Mouse (Mus musculus) myocyte (in vitro differentiated cells): ENCODE data around the gene Dnah14. TPM values are rescaled to one million over a fixed set of nuclear protein-coding genes. Genes with fewer than 3 reads are reported as not detected.

Experiments
- H3K27me3 ChIP-seq: one replicate; pipeline ENCODE4 v1.6.1; 2011; ENCODE audit not compliant: control insufficient read depth, insufficient read depth, insufficient read length
- H3K36me3 ChIP-seq: one replicate; pipeline ENCODE4 v1.6.1; 2011; ENCODE audit not compliant: control insufficient read depth, insufficient read depth
- H3K4me2 ChIP-seq: one replicate; pipeline ENCODE4 v1.6.1; 2011; ENCODE audit warnings: low read depth, control low read depth
- H3K4me3 ChIP-seq: one replicate; pipeline ENCODE4 v1.5.1; 2011; ENCODE audit warnings: mild to moderate bottlenecking, control low read depth, moderate library complexity
- H3K79me2 ChIP-seq: one replicate; pipeline ENCODE4 v1.6.1; 2011; ENCODE audit not compliant: control insufficient read depth, insufficient read depth
- H3ac ChIP-seq: one replicate; pipeline ENCODE4 v1.6.1; 2011; ENCODE audit not compliant: control insufficient read depth, insufficient read length
- CEBPB ChIP-seq: IDR thresholded peaks from 2 replicates; pipeline ENCODE4 v1.6.1; 2011; ENCODE audit warnings: mild to moderate bottlenecking, moderate library complexity; ENCODE audit not compliant: poor library complexity, insufficient read depth, severe bottlenecking
- E2F4 ChIP-seq: IDR thresholded peaks from one replicate; pipeline ENCODE4 v1.6.1; 2011; ENCODE audit warnings: mild to moderate bottlenecking, control low read depth, moderate library complexity; ENCODE audit not compliant: insufficient read depth
- MAX ChIP-seq: IDR thresholded peaks from one replicate; pipeline ENCODE4 v1.6.1; 2011; ENCODE audit warnings: low read depth, mild to moderate bottlenecking, control low read depth
- MYOD1 ChIP-seq, 3 experiments: IDR thresholded peaks; one replicate each; pipeline ENCODE4 v1.6.1; 2011; ENCODE audit warnings: control low read depth in 2 of 3, low read depth in 2 of 3, mild to moderate bottlenecking in 2 of 3, moderate library complexity in 1 of 3; ENCODE audit not compliant: insufficient read length in 2 of 3, control insufficient read depth in 1 of 3
- MYOG ChIP-seq, 3 experiments: IDR thresholded peaks; one replicate each; pipeline ENCODE4 v1.6.1; 2011; ENCODE audit warnings: control low read depth in 2 of 3, low read depth in 2 of 3, mild to moderate bottlenecking in 2 of 3; ENCODE audit not compliant: insufficient read length in 2 of 3, control insufficient read depth in 1 of 3, insufficient read depth in 1 of 3
- POLR2A ChIP-seq: IDR thresholded peaks from one replicate; pipeline ENCODE4 v1.6.1; 2011; ENCODE audit warnings: low read depth, mild to moderate bottlenecking, control low read depth, moderate library complexity; ENCODE audit not compliant: insufficient read length
- POLR2AphosphoS2 ChIP-seq: IDR thresholded peaks from one replicate; pipeline ENCODE4 v1.6.1; 2011; ENCODE audit warnings: low read depth, control low read depth; ENCODE audit not compliant: insufficient read length
- REST ChIP-seq: IDR thresholded peaks from one replicate; pipeline ENCODE4 v1.6.1; 2011; ENCODE audit warnings: mild to moderate bottlenecking, control low read depth, moderate library complexity; ENCODE audit not compliant: insufficient read depth, insufficient read length
- SRF ChIP-seq: IDR thresholded peaks from one replicate; pipeline ENCODE4 v1.6.1; 2011; ENCODE audit warnings: low read depth; ENCODE audit not compliant: control insufficient read depth, insufficient read length
- TCF12 ChIP-seq: IDR thresholded peaks from one replicate; pipeline ENCODE4 v1.6.1; 2011; ENCODE audit warnings: mild to moderate bottlenecking, control low read depth; ENCODE audit not compliant: poor library complexity, insufficient read depth, severe bottlenecking
- TCF3 ChIP-seq: IDR thresholded peaks from one replicate; pipeline ENCODE4 v1.6.1; 2011; ENCODE audit warnings: low read depth, control low read depth; ENCODE audit not compliant: insufficient read length
- USF1 ChIP-seq: IDR thresholded peaks from one replicate; pipeline ENCODE4 v1.6.1; 2011; ENCODE audit warnings: low read depth, mild to moderate bottlenecking, control low read depth, moderate library complexity
- polyA plus RNA-seq: library from polyadenylated mRNA; unstranded; fragments of >200 nt; fragmentation: generic; extraction: Trizol; gene quantifications from one replicate; pipeline ENCODE4 v1.2.1, GENCODE M21; 2012; ENCODE audit warnings: missing spikeins

The Dnah14 gene
- polyA plus RNA-seq, 1 experiment, result 0.29 TPM

GRCm38 (mm10) chr1:181624876-181625275, 48.5 kb downstream of the Dnah14 start:
- Histone ChIP-seq H3ac (no peak overlapping the region), H3K27me3 (no peaks in the 10 kb centered on the region), H3K36me3 (no peaks in the 10 kb centered on the region), H3K4me3 (no peak overlapping the region), H3K4me2 (no peak overlapping the region), H3K79me2 (no peaks in the 10 kb centered on the region)
- no peak for TF ChIP-seq USF1
- no peak for TF ChIP-seq REST
- TF ChIP-seq POLR2A, result no peak
- TF ChIP-seq E2F4, result no peak
- TF ChIP-seq MAX, result no peak
- no peak for TF ChIP-seq CEBPB

DNA sequence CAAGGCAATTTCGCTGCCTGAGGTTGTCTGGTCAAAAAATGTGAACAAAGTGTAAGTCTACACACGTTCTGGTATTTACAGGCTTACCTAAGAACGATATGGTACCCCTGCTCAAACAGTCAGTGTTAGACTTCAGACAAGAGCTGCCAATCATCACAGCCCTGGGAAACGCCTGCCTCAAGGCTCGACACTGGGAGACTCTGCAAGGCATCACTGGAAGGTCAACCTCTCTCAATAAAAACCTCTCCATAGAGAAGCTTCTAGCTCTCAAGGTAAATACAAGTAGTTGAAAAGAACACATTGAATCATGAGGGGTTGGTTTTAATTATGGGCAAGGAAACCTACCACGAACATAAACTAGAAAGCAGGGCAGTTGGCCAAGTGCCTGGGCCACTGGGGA, 51.9 kb downstream of the Dnah14 start:
- H3ac ChIP-seq, result no peak overlapping the region
- H3K36me3 ChIP-seq, result no peaks in the 10 kb centered on the region
- H3K4me2 ChIP-seq, result no peak overlapping the region
- H3K4me3 ChIP-seq, result no peak overlapping the region
- H3K27me3 ChIP-seq, result no peaks in the 10 kb centered on the region
- no peaks in the 10 kb centered on the region for H3K79me2 ChIP-seq
- TF ChIP-seq TCF12 (no peak), POLR2AphosphoS2 (no peak), USF1 (no peak), POLR2A (no peak), SRF (no peak), MAX (no peak), CEBPB (no peak), TCF3 (no peak)

DNA sequence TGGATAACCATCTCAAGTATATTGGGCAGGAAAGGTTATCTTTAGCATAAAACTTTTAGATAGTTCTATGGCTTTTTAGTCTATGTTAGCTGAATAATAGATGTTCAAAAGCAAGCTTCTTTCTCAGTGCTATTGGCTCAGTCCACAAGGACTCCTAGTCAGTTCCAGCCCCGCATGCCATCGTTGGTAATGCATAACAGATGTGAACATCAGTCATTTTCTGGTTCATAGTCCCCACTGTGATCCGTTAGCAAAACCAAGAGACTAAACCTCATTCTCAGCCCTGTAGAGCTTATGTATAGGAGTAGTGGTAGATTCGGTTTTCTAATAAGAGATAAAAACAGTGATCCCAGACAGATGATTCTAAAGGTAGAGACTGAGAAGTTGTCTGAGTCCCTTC, 55.0 kb downstream of the Dnah14 start:
- H3K4me2 ChIP-seq, result no peak overlapping the region
- no peaks in the 10 kb centered on the region for H3K36me3 ChIP-seq
- H3K27me3 ChIP-seq, result no peaks in the 10 kb centered on the region
- H3K4me3 ChIP-seq, result no peak overlapping the region
- TF ChIP-seq MAX (no peak), E2F4 (no peak), MYOG (IDR thresholded peaks at IDR 0.05; ENCODE audit: control insufficient read depth in 1 of 3, insufficient read depth in 1 of 3, insufficient read length in 2 of 3, low read depth in 2 of 3) (no peak), POLR2A (no peak), SRF (no peak), POLR2AphosphoS2 (no peak), USF1 (no peak), TCF12 (no peak), MYOD1 (IDR thresholded peaks at IDR 0.05; ENCODE audit: control insufficient read depth in 1 of 3, insufficient read length in 2 of 3, low read depth in 2 of 3) (no peak), REST (no peak), CEBPB (no peak), TCF3 (no peak)
- H3ac ChIP-seq, result no peak overlapping the region
- no peaks in the 10 kb centered on the region for H3K79me2 ChIP-seq

GRCm38 (mm10) chr1:181637997-181638713, 61.8 kb downstream of the Dnah14 start:
- Histone ChIP-seq H3K36me3 (no peaks in the 10 kb centered on the region), H3K79me2 (no peaks in the 10 kb centered on the region), H3K4me2 (no peak overlapping the region), H3K27me3 (no peaks in the 10 kb centered on the region), H3K4me3 (no peak overlapping the region), H3ac (no peak overlapping the region)
- no peak for TF ChIP-seq CEBPB

GRCm38 (mm10) chr1:181640383-181640782, 64.0 kb downstream of the Dnah14 start:
- H3ac ChIP-seq, result no peak overlapping the region
- H3K4me3 ChIP-seq, result no peak overlapping the region
- TF ChIP-seq MYOD1 (IDR thresholded peaks at IDR 0.05; ENCODE audit: control insufficient read depth in 1 of 3, insufficient read length in 2 of 3, low read depth in 2 of 3) (peak in 2 of 3 experiments; percentile 17 to 65), TCF3 (no peak), MYOG (IDR thresholded peaks at IDR 0.05; ENCODE audit: control insufficient read depth in 1 of 3, insufficient read depth in 1 of 3, insufficient read length in 2 of 3, low read depth in 2 of 3) (peak in 1 of 3 experiments; percentile 9), USF1 (no peak)
- no peaks in the 10 kb centered on the region for H3K36me3 ChIP-seq
- no peak overlapping the region for H3K4me2 ChIP-seq
- no peaks in the 10 kb centered on the region for H3K27me3 ChIP-seq
- no peaks in the 10 kb centered on the region for H3K79me2 ChIP-seq

DNA sequence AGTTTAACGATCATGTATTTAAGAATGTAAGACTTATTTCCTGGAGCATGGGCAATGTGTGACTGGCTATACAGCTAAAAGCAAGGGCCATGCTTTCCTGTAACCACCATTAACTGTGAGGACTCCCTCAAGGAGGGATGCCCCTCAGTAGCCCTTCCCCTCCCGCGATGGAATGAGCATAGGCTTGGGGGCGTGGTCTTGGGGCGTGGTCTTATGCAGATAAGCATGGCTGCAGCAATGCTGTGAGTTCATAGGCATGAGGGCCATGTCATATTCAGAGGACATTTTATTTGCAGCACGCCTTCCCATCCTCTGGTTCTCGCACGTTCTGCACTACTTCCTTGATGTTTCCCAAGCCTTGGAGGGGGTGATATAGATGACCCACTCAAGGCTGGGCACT, 71.1 kb downstream of the Dnah14 start:
- H3K79me2 ChIP-seq, result no peaks in the 10 kb centered on the region
- no peak overlapping the region for H3ac ChIP-seq
- no peaks in the 10 kb centered on the region for H3K27me3 ChIP-seq
- no peak for TF ChIP-seq POLR2AphosphoS2
- no peak for TF ChIP-seq CEBPB
- TF ChIP-seq REST, result no peak
- no peak for TF ChIP-seq TCF12
- no peak for TF ChIP-seq MYOD1 (IDR thresholded peaks at IDR 0.05; ENCODE audit: control insufficient read depth in 1 of 3, insufficient read length in 2 of 3, low read depth in 2 of 3)
- no peak for TF ChIP-seq SRF
- no peak for TF ChIP-seq E2F4
- TF ChIP-seq TCF3, result no peak
- TF ChIP-seq MAX, result no peak
- no peak for TF ChIP-seq MYOG (IDR thresholded peaks at IDR 0.05; ENCODE audit: control insufficient read depth in 1 of 3, insufficient read depth in 1 of 3, insufficient read length in 2 of 3, low read depth in 2 of 3)
- no peak for TF ChIP-seq USF1
- no peak for TF ChIP-seq POLR2A
- no peaks in the 10 kb centered on the region for H3K36me3 ChIP-seq
- no peak overlapping the region for H3K4me3 ChIP-seq
- H3K4me2 ChIP-seq, result no peak overlapping the region
